Mouse (Mus musculus) ES-E14 (cell line): ENCODE measurements around the gene Sned1.
"Not testable (repeated sequence)": the region's sequence is repeated elsewhere in the genome, so short reads cannot be mapped to it uniquely, and the experiment has no call there.

Experiments used
- CHD2 ChIP-seq: IDR thresholded peaks from 2 replicates; pipeline ENCODE4 v1.6.1; 2014; ENCODE audit warnings: mild to moderate bottlenecking, low read depth, low read length, inconsistent platforms
- HCFC1 ChIP-seq: IDR thresholded peaks from 2 replicates; pipeline ENCODE4 v1.6.1; 2012; ENCODE audit warnings: low read length, inconsistent platforms, borderline replicate concordance; ENCODE audit not compliant: insufficient read depth
- MAFK ChIP-seq: IDR thresholded peaks from 2 replicates; pipeline ENCODE4 v1.6.1; 2014; ENCODE audit warnings: mild to moderate bottlenecking, low read depth, low read length, inconsistent platforms; ENCODE audit not compliant: insufficient read depth
- ZNF384 ChIP-seq: IDR thresholded peaks from 2 replicates; pipeline ENCODE4 v1.6.1; 2012; ENCODE audit warnings: low read depth, low read length, inconsistent platforms

- TF ChIP-seq CHD2, ZNF384, MAFK, HCFC1: not testable (repeated sequence)
Measured at GRCm38 (mm10) chr1:93197454-93197853, 38.2 kb upstream of the Sned1 start.
